Mouse (Mus musculus): ENCODE data around the gene Trim15.

DNA sequence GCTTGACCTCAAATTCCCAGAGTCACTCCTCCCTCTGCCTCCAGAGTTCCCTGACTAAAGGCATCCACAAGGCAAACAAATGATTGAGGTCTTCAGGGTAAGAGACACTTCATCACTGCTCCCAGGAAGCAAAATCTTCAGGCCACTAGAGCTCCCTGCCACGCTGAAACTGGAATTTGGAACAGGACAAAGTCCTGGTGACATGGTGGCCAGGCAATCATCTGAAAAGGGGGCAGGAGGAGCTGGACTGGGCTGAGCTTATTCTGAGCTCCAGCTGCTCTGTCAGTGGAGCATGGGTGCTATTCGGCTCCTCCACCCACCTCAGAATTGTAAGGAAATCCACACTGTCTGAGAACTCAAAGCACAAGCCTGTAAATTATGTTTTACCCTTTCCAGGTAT lies 45.0 kb upstream of the Trim15 start:
- TF ChIP-seq CTCF (IDR thresholded peaks at IDR 0.05; ENCODE audit: insufficient read depth, low read length) (no peak), POLR2A (IDR thresholded peaks at IDR 0.05; ENCODE audit: borderline replicate concordance, extremely low read depth, low read depth, low read length) (no peak)

Data from lung, adult 2 months (tissue).